ENCODE assay signal across 9 mouse cellular contexts in the genomic region with DNA sequence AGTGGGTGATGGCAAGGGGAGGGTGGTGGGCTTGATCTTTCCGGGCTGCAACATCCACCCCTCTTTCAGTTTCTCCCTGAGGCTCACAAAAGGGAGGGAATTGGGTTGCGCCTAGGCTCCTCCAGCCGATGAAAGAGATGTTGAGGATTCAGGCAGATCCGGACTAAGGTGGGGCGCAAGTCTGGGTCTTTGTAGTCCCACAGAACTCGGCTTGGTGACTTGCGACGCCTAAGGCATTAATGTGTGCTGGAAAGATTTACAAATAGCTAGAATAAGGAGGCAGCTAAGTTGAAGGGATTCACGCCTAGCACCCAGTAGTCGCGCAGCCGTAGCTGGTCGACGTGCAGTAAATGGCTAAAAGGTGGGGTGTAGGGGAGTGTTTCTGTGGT. TPM values are rescaled to one million over a fixed set of nuclear protein-coding genes. Genes with fewer than 3 reads are reported as not detected.
DNase-seq lines count a peak whose midpoint lies in the region; ATAC-seq lines count a peak whose summit lies in the region.
"Had no signal": no experiment of that assay in that cellular context is flagged by ENCODE, and none has a peak within 500 bp of the region (broad histone marks: within the 10 kb centered on the region; RNA-seq: fewer than 3 reads in every experiment).

No protein-coding gene starts in this region.

- no peaks in the 10 kb centered on the region for H3K36me3 ChIP-seq in kidney, embryonic 16.5 days (ENCODE audit: insufficient read depth, low read length)
- no peaks in the 10 kb centered on the region for H3K36me3 ChIP-seq in embryonic facial prominence, embryonic 10.5 days (replicated peaks)
- H3K36me3 ChIP-seq in hindbrain, embryonic 16.5 days (ENCODE audit: control insufficient read depth, insufficient read depth, low read length), result no peaks in the 10 kb centered on the region

- no peak overlapping the region for H3K27ac ChIP-seq in kidney, embryonic 16.5 days (ENCODE audit: low read length)
- H3K27ac ChIP-seq in embryonic facial prominence, embryonic 10.5 days (replicated peaks), result peak overlapping the region; percentile 86
- peak overlapping the region; percentile 96 for H3K27ac ChIP-seq in hindbrain, embryonic 16.5 days (ENCODE audit: low read depth, low read length)

- peaks cover 24% of the 10 kb centered on the region for H3K4me1 ChIP-seq in kidney, embryonic 16.5 days (ENCODE audit: insufficient read depth, low read length)
- peaks cover 42% of the 10 kb centered on the region for H3K4me1 ChIP-seq in embryonic facial prominence, embryonic 10.5 days
- peaks cover 4% of the 10 kb centered on the region for H3K4me1 ChIP-seq in hindbrain, embryonic 16.5 days (ENCODE audit: control insufficient read depth, insufficient read depth, low read depth, low read length)

- H3K27me3 ChIP-seq in kidney, embryonic 16.5 days (ENCODE audit: insufficient read depth, low read length), result peaks cover 56% of the 10 kb centered on the region
- peaks cover 86% of the 10 kb centered on the region for H3K27me3 ChIP-seq in embryonic facial prominence, embryonic 10.5 days (replicated peaks; ENCODE audit: low read depth, poor library complexity, severe bottlenecking)
- no peaks in the 10 kb centered on the region for H3K27me3 ChIP-seq in hindbrain, embryonic 16.5 days (replicated peaks; ENCODE audit: control insufficient read depth, insufficient read depth, low read length)

- H3K9me3 ChIP-seq in kidney, embryonic 16.5 days (ENCODE audit: low read length), result no peaks in the 10 kb centered on the region
- no peaks in the 10 kb centered on the region for H3K9me3 ChIP-seq in embryonic facial prominence, embryonic 10.5 days
- H3K9me3 ChIP-seq in hindbrain, embryonic 16.5 days (ENCODE audit: control insufficient read depth, low read length), result no peaks in the 10 kb centered on the region

- peak overlapping the region; percentile 94 for H3K4me2 ChIP-seq in kidney, embryonic 16.5 days (replicated peaks; ENCODE audit: low read depth, low read length)
- H3K4me2 ChIP-seq in hindbrain, embryonic 16.5 days (ENCODE audit: low read length), result peak overlapping the region; percentile 59

- no peak for DNase-seq in kidney, adult 11 months
- DNase-seq in embryonic facial prominence, embryonic 10.5 days (ENCODE audit: low spot score), result no peak
- no peak for DNase-seq in spleen, postnatal 14 days (ENCODE audit: low spot score in 2 of 2)
- DNase-seq in cerebellum, adult 9-11 months, result no peak
- DNase-seq in layer of hippocampus, adult 11-12 months (ENCODE audit: low spot score), result no peak

- no peak for ATAC-seq in kidney, embryonic 16.5 days (ENCODE audit: low FRiP score, low TSS enrichment)
- ATAC-seq in hindbrain, embryonic 16.5 days, result no peak; the same call in 1 of the 2 replicates
- 0 out of 2 replicates have a peak, but pooled peaks have one; percentile 11 for ATAC-seq in monocyte, adult 5-6 weeks (replicated peaks; ENCODE audit: insufficient number of reproducible peaks, low FRiP score, low TSS enrichment, poor library complexity, severe bottlenecking)

- H3K9ac ChIP-seq in kidney, embryonic 16.5 days (replicated peaks; ENCODE audit: low read length), result peak overlapping the region; percentile 43
- H3K9ac ChIP-seq in hindbrain, embryonic 16.5 days (ENCODE audit: low read depth, low read length), result peak overlapping the region; percentile 95

- H3K4me3 ChIP-seq in kidney, embryonic 16.5 days (ENCODE audit: low read length), result peak overlapping the region; percentile 58
- peak overlapping the region; percentile 66 for H3K4me3 ChIP-seq in embryonic facial prominence, embryonic 10.5 days
- H3K4me3 ChIP-seq in hindbrain, embryonic 16.5 days (ENCODE audit: low read length), result peak overlapping the region; percentile 73

- WGBS in kidney, embryonic 16.5 days, result 0% methylated on average over 14 of the region's 14 CpGs
- 0% methylated on average over 14 of the region's 14 CpGs for WGBS in embryonic facial prominence, embryonic 10.5 days
- 0% methylated on average over 14 of the region's 14 CpGs for WGBS in hindbrain, embryonic 16.5 days

RNA-seq across cellular contexts. Expression of a gene that starts 0.6 kb away (rescaled TPM):
- 5.4 and 7.1 TPM in 2 replicates for polyA plus RNA-seq in kidney, embryonic 16.5 days (2015; fragmentation: Nextera tagmentation; extraction: Ambion mirVana)
- 32.8 and 39.6 TPM in 2 replicates for polyA plus RNA-seq in embryonic facial prominence, embryonic 10.5 days (2016; fragmentation: Nextera tagmentation; extraction: Ambion mirVana)
- 200 and 274 TPM in 2 replicates for polyA plus RNA-seq in hindbrain, embryonic 16.5 days (2015; fragmentation: Nextera tagmentation; extraction: Ambion mirVana)
- 0.19 to 1.4 TPM (median 0.21 TPM) in 3 replicates for total RNA-seq in monocyte, adult 5-6 weeks (2017)
- total RNA-seq: hematopoietic stem cell, adult 5-6 weeks had no signal

RNA-seq across cellular contexts. Expression of a gene that starts 45.4 kb away (rescaled TPM):
- polyA plus RNA-seq in kidney, embryonic 16.5 days (2015; fragmentation: Nextera tagmentation; extraction: Ambion mirVana), result 266 and 282 TPM in 2 replicates
- 458 and 467 TPM in 2 replicates for polyA plus RNA-seq in embryonic facial prominence, embryonic 10.5 days (2016; fragmentation: Nextera tagmentation; extraction: Ambion mirVana)
- 42.7 and 54.7 TPM in 2 replicates for polyA plus RNA-seq in hindbrain, embryonic 16.5 days (2015; fragmentation: Nextera tagmentation; extraction: Ambion mirVana)
- 19.9 to 42.7 TPM (median 24.6 TPM) in 3 replicates for total RNA-seq in monocyte, adult 5-6 weeks (2017)
